Mouse (Mus musculus): ENCODE measurements around the gene March4.

GRCm38 (mm10) chr1:72422121-72422520 is 114.6 kb downstream of the March4 start:
- no peak for TF ChIP-seq POLR2A (IDR thresholded peaks at IDR 0.05; ENCODE audit: low read depth, low read length)
- TF ChIP-seq CTCF (conservative IDR thresholded peaks at IDR 0.05; ENCODE audit: insufficient read depth, insufficient read length, low read depth, low read length) = no peak
